Mouse (Mus musculus) hindbrain, embryonic 10.5 days (tissue): ENCODE measurements around the gene BC029722. TPM values are rescaled to one million over a fixed set of nuclear protein-coding genes. Genes with fewer than 3 reads are reported as not detected.

ENCODE experiments used
- DNase-seq: peaks from one replicate; pipeline ENCODE4 v3.0.0-alpha.2; 2017; ENCODE audit warnings: low spot score
- H3K27ac ChIP-seq: fragments of 300-500 bp; sonication (generic); 2 replicates; pipeline ENCODE4 v1.5.1; 2016; ENCODE audit warnings: mild to moderate bottlenecking, moderate library complexity
- H3K27me3 ChIP-seq: fragments of 300-500 bp; sonication (generic); 2 replicates; pipeline ENCODE4 v1.6.1; 2016; ENCODE audit warnings: mild to moderate bottlenecking; ENCODE audit not compliant: poor library complexity, insufficient read depth, severe bottlenecking
- H3K36me3 ChIP-seq: fragments of 300-500 bp; sonication (generic); 2 replicates; pipeline ENCODE4 v1.6.1; 2016; ENCODE audit warnings: mild to moderate bottlenecking, moderate library complexity
- H3K4me1 ChIP-seq: fragments of 300-500 bp; sonication (generic); replicated peaks from 2 replicates; pipeline ENCODE4 v1.6.1; 2016; ENCODE audit warnings: mild to moderate bottlenecking
- H3K4me3 ChIP-seq: fragments of 300-500 bp; sonication (generic); 2 replicates; pipeline ENCODE4 v1.5.1; 2016; ENCODE audit warnings: mild to moderate bottlenecking, moderate library complexity
- H3K9me3 ChIP-seq: fragments of 300-500 bp; sonication (generic); 2 replicates; pipeline ENCODE4 v1.6.1; 2016; ENCODE audit warnings: mild to moderate bottlenecking, moderate library complexity
- WGBS: fragments of 180-500 bp; shearing (Covaris S2); methylation state at CpG from one replicate; pipeline ENCODE4 v1.1.7; 2016; 5-methylcytosine and 5-hydroxymethylcytosine counted together
- polyA plus RNA-seq: library from polyadenylated mRNA; unstranded; fragments of >200 nt; fragmentation: Nextera tagmentation; extraction: Ambion mirVana; gene quantifications from 2 replicates; pipeline ENCODE4 v1.2.1, GENCODE M21; 2016

BC029722 gene
- polyA plus RNA-seq, 1 experiment from 2014 or later = 16.0 TPM

GRCm38 (mm10) chr2:155773664-155774063 is 45.6 kb downstream of the BC029722 start:
- 72% methylated on average over 4 of the region's 4 CpGs for WGBS
- no peak for DNase-seq
- H3K36me3 ChIP-seq = no peaks in the 10 kb centered on the region
- no peak overlapping the region for H3K27ac ChIP-seq
- no peak overlapping the region for H3K4me3 ChIP-seq
- peaks cover 14% of the 10 kb centered on the region for H3K4me1 ChIP-seq
- H3K27me3 ChIP-seq = peaks cover 57% of the 10 kb centered on the region
- no peaks in the 10 kb centered on the region for H3K9me3 ChIP-seq

Other genes starting within 250 kb of the BC029722 start
- gene Gss, start 226.6 kb downstream of the BC029722 start, polyA plus RNA-seq = 19.9 and 20.6 TPM in 2 replicates
- gene Myh7b, start 208.2 kb downstream of the BC029722 start, polyA plus RNA-seq = 0.49 and 0.69 TPM in 2 replicates
- gene Trpc4ap, start 127.0 kb downstream of the BC029722 start, polyA plus RNA-seq = 133 and 160 TPM in 2 replicates
- gene Edem2, start 90.0 kb downstream of the BC029722 start, polyA plus RNA-seq = 33.7 and 41.1 TPM in 2 replicates
- not detected in 2 replicates for gene Gm17581, start 83.6 kb downstream of the BC029722 start, polyA plus RNA-seq
- 1.5 and 1.7 TPM in 2 replicates for gene Procr, start 68.3 kb downstream of the BC029722 start, polyA plus RNA-seq
- 1.4 and 2.5 TPM in 2 replicates for gene Mmp24, start 44.1 kb downstream of the BC029722 start, polyA plus RNA-seq
- 247 and 261 TPM in 2 replicates for gene Eif6, start 7.5 kb upstream of the BC029722 start, polyA plus RNA-seq
- gene Fam83c, start 15.4 kb upstream of the BC029722 start, polyA plus RNA-seq = 0.24 and 0.44 TPM in 2 replicates
- 73.7 and 77.4 TPM in 2 replicates for gene Uqcc1, start 110.9 kb upstream of the BC029722 start, polyA plus RNA-seq
- gene Gm15557, start 121.3 kb upstream of the BC029722 start, polyA plus RNA-seq = not detected in 2 replicates
- 0.42 and 1.1 TPM in 2 replicates for gene Gdf5, start 125.9 kb upstream of the BC029722 start, polyA plus RNA-seq
- 21.6 and 27.6 TPM in 2 replicates for gene Cep250, start 137.0 kb upstream of the BC029722 start, polyA plus RNA-seq
- gene 6430550D23Rik, start 188.6 kb upstream of the BC029722 start, polyA plus RNA-seq = 1.2 and 1.5 TPM in 2 replicates
- 223 and 257 TPM in 2 replicates for gene Ergic3, start 188.6 kb upstream of the BC029722 start, polyA plus RNA-seq
- gene Fer1l4, start 233.5 kb upstream of the BC029722 start, polyA plus RNA-seq = not detected in 2 replicates
- 4.4 and 6.9 TPM in 2 replicates for gene Spag4, start 245.7 kb upstream of the BC029722 start, polyA plus RNA-seq